Mouse (Mus musculus): ENCODE data around the gene Zmiz2.

Gene Zmiz2

GRCm38 (mm10) chr11:6442566-6442965 lies 53.7 kb downstream of the Zmiz2 start:
- no peak for TF ChIP-seq GATA4 (IDR thresholded peaks at IDR 0.05; ENCODE audit: insufficient replicate concordance, low read length)

- no peak for TF ChIP-seq GATA4 (IDR thresholded peaks at IDR 0.05; ENCODE audit: insufficient replicate concordance, low read length)
Measured at GRCm38 (mm10) chr11:6443102-6443501, 54.2 kb downstream of the Zmiz2 start.

- TF ChIP-seq GATA4 (IDR thresholded peaks at IDR 0.05; ENCODE audit: insufficient replicate concordance, low read length), result no peak
Measured at GRCm38 (mm10) chr11:6443727-6444076, 54.8 kb downstream of the Zmiz2 start.

- no peak for TF ChIP-seq GATA4 (IDR thresholded peaks at IDR 0.05; ENCODE audit: insufficient replicate concordance, low read length)
Measured at GRCm38 (mm10) chr11:6444077-6444853, 55.4 kb downstream of the Zmiz2 start, which contains the start of gene H2afv. Gene H2afv (minus strand): TSS chr11:6444443.

- no peak for TF ChIP-seq GATA4 (IDR thresholded peaks at IDR 0.05; ENCODE audit: insufficient replicate concordance, low read length)
Measured at GRCm38 (mm10) chr11:6445441-6445840, 56.6 kb downstream of the Zmiz2 start.

- no peak for TF ChIP-seq GATA4 (IDR thresholded peaks at IDR 0.05; ENCODE audit: insufficient replicate concordance, low read length)
Measured at GRCm38 (mm10) chr11:6445951-6446350, 57.1 kb downstream of the Zmiz2 start.

GRCm38 (mm10) chr11:6447493-6447892 lies 58.6 kb downstream of the Zmiz2 start:
- no peak for TF ChIP-seq GATA4 (IDR thresholded peaks at IDR 0.05; ENCODE audit: insufficient replicate concordance, low read length)
